Comparison of ENCODE assay signal across 8 mouse cellular contexts in genomic region chr7:99332774-99333480, GRCm38 (mm10). TPM values are rescaled to one million over a fixed set of nuclear protein-coding genes. Genes with fewer than 3 reads are reported as not detected.
DNase-seq lines count a peak whose midpoint lies in the region; ATAC-seq and TF ChIP-seq lines count a peak whose summit lies in the region.

No protein-coding gene starts in this region.

- ATAC-seq in intestine, embryonic 14.5 days (replicated peaks; ENCODE audit: low FRiP score, low TSS enrichment, low read depth), result peak; percentile 75
- ATAC-seq in midbrain, embryonic 13.5 days, result peak; percentile 69
- no peak for ATAC-seq in activated CD4-positive, CD25-positive, alpha-beta regulatory T cell, adult 4 months

- TF ChIP-seq CTCF in cortical plate, adult 2 months (IDR thresholded peaks at IDR 0.05; ENCODE audit: extremely low read depth, insufficient read depth, low read length), result peak; percentile 84
- peak; percentile 57; the same call in 1 of the 2 replicates for TF ChIP-seq CTCF in spleen, adult 2 months (IDR thresholded peaks at IDR 0.05; ENCODE audit: extremely low read depth, insufficient read depth, insufficient read length, insufficient replicate concordance)

- H3K4me2 ChIP-seq in intestine, embryonic 14.5 days (ENCODE audit: low read length), result no peak overlapping the region
- no peak overlapping the region for H3K4me2 ChIP-seq in midbrain, embryonic 13.5 days (replicated peaks)

- peak; percentile 90 to 91 for DNase-seq in adrenal gland, adult 18-20 months (ENCODE audit: low spot score in 2 of 2)
- DNase-seq in gastrocnemius, postnatal 25 days, result peak; percentile 61
- peak; percentile 96 for DNase-seq in intestine, embryonic 14.5 days (ENCODE audit: low spot score)
- DNase-seq in left cerebral cortex, adult 8-10 months (ENCODE audit: low spot score in 2 of 2), result peak; percentile 40 to 61
- DNase-seq in spleen, adult 2 months (ENCODE audit: low read depth in 1 of 2, low spot score in 2 of 2), result peak in 1 of 2 experiments; percentile 43

- no peaks in the 10 kb centered on the region for H3K9me3 ChIP-seq in intestine, embryonic 14.5 days (ENCODE audit: control insufficient read depth, low read length)
- no peaks in the 10 kb centered on the region for H3K9me3 ChIP-seq in midbrain, embryonic 13.5 days

- no peak for TF ChIP-seq POLR2A in cortical plate, adult 2 months (IDR thresholded peaks at IDR 0.05; ENCODE audit: extremely low read depth, insufficient read depth, low read length)
- TF ChIP-seq POLR2A in spleen, adult 2 months (IDR thresholded peaks at IDR 0.05; ENCODE audit: low read depth, low read length), result no peak

- no peaks in the 10 kb centered on the region for H3K27me3 ChIP-seq in intestine, embryonic 14.5 days (replicated peaks; ENCODE audit: control insufficient read depth, insufficient read depth, low read length)
- no peaks in the 10 kb centered on the region for H3K27me3 ChIP-seq in midbrain, embryonic 13.5 days
- no peaks in the 10 kb centered on the region for H3K27me3 ChIP-seq in spleen, adult 2 months (ENCODE audit: control insufficient read depth, insufficient read depth, low read length)

- H3K4me3 ChIP-seq in cortical plate, adult 2 months (ENCODE audit: insufficient read depth, low read length), result no peak overlapping the region
- H3K4me3 ChIP-seq in intestine, embryonic 14.5 days (ENCODE audit: low read depth, low read length), result no peak overlapping the region
- H3K4me3 ChIP-seq in midbrain, embryonic 13.5 days (replicated peaks), result no peak overlapping the region
- H3K4me3 ChIP-seq in spleen, adult 2 months (ENCODE audit: extremely low read depth, insufficient read depth, insufficient read length), result no peak overlapping the region

- H3K36me3 ChIP-seq in intestine, embryonic 14.5 days (ENCODE audit: control insufficient read depth, insufficient read depth, low read length), result no peaks in the 10 kb centered on the region
- H3K36me3 ChIP-seq in midbrain, embryonic 13.5 days, result peaks cover 47% of the 10 kb centered on the region
- H3K36me3 ChIP-seq in spleen, adult 2 months (ENCODE audit: control insufficient read depth, insufficient read depth, low read length), result no peaks in the 10 kb centered on the region

- WGBS in intestine, embryonic 14.5 days, result 44% methylated on average over 12 of the region's 12 CpGs
- WGBS in midbrain, embryonic 13.5 days, result 50% methylated on average over 12 of the region's 12 CpGs
- WGBS in spleen, adult 2 months, result 52% methylated on average over 12 of the region's 12 CpGs

- H3K27ac ChIP-seq in cortical plate, adult 2 months (ENCODE audit: insufficient read depth, low read length), result no peak overlapping the region
- H3K27ac ChIP-seq in intestine, embryonic 14.5 days (ENCODE audit: low read depth), result no peak overlapping the region
- H3K27ac ChIP-seq in midbrain, embryonic 13.5 days, result peak overlapping the region; percentile 14; the same call in 1 of the 2 replicates
- H3K27ac ChIP-seq in spleen, adult 2 months (ENCODE audit: insufficient read depth, low read length), result no peak overlapping the region

- no peak overlapping the region for H3K9ac ChIP-seq in intestine, embryonic 14.5 days (ENCODE audit: low read length)
- peak overlapping the region; percentile 39; the same call in 1 of the 2 replicates for H3K9ac ChIP-seq in midbrain, embryonic 13.5 days (replicated peaks)

- no peaks in the 10 kb centered on the region for H3K4me1 ChIP-seq in cortical plate, adult 2 months (ENCODE audit: control insufficient read depth, insufficient read depth, low read length)
- H3K4me1 ChIP-seq in intestine, embryonic 14.5 days (replicated peaks; ENCODE audit: control insufficient read depth, insufficient read depth, low read length), result no peaks in the 10 kb centered on the region
- peaks cover 27% of the 10 kb centered on the region for H3K4me1 ChIP-seq in midbrain, embryonic 13.5 days (replicated peaks)
- H3K4me1 ChIP-seq in spleen, adult 2 months (ENCODE audit: control insufficient read depth, insufficient read depth, insufficient read length), result no peaks in the 10 kb centered on the region

RNA-seq across cellular contexts. Expression of gene Serpinh1, which starts 20.1 kb away (rescaled TPM):
- total RNA-seq in adrenal gland, adult 18-20 months (2021), result 100 to 1,000 TPM; 244 to 442 TPM
- polyA plus RNA-seq in cortical plate, adult 2 months (2012; rRNA removed), result 18.0 and 23.7 TPM in 2 replicates
- total RNA-seq in gastrocnemius, postnatal 25 days (2021), result 100 to 1,000 TPM; 123 to 166 TPM
- 417 and 502 TPM in 2 replicates for polyA plus RNA-seq in intestine, embryonic 14.5 days (2014; fragmentation: Nextera tagmentation; extraction: Ambion mirVana)
- total RNA-seq in left cerebral cortex, adult 8-10 months (2022), result 10 to 100 TPM; 14.7 to 18.3 (median 16.6) TPM
- polyA plus RNA-seq in midbrain, embryonic 13.5 days (2015; fragmentation: Nextera tagmentation; extraction: Ambion mirVana), result 244 and 284 TPM in 2 replicates
- 69.3 and 84.2 TPM in 2 replicates for polyA plus RNA-seq in spleen, adult 2 months (2012; rRNA removed)
- polyA plus RNA-seq in activated CD4-positive, CD25-positive, alpha-beta regulatory T cell, adult 4 months (2017; shearing (Covaris generic)), result not detected

RNA-seq across cellular contexts. Expression of gene Gdpd5, which starts 48.3 kb away (rescaled TPM):
- total RNA-seq in adrenal gland, adult 18-20 months (2021), result 1 to 10 TPM; 5.4 to 7.5 TPM
- polyA plus RNA-seq in cortical plate, adult 2 months (2012; rRNA removed), result 31.0 and 33.8 TPM in 2 replicates
- 1 to 10 TPM; 2.6 to 3.0 TPM for total RNA-seq in gastrocnemius, postnatal 25 days (2021)
- polyA plus RNA-seq in intestine, embryonic 14.5 days (2014; fragmentation: Nextera tagmentation; extraction: Ambion mirVana), result 18.6 and 23.4 TPM in 2 replicates
- total RNA-seq in left cerebral cortex, adult 8-10 months (2022), result 10 to 100 TPM; 38.3 to 48.7 (median 40.9) TPM
- polyA plus RNA-seq in midbrain, embryonic 13.5 days (2015; fragmentation: Nextera tagmentation; extraction: Ambion mirVana), result 42.5 and 46.4 TPM in 2 replicates
- polyA plus RNA-seq in spleen, adult 2 months (2012; rRNA removed), result 12.0 and 14.8 TPM in 2 replicates
- polyA plus RNA-seq in activated CD4-positive, CD25-positive, alpha-beta regulatory T cell, adult 4 months (2017; shearing (Covaris generic)), result 10 to 100 TPM in 1 of 2 experiments, 1 to 10 TPM in 1; 9.7 to 14.7 TPM

Comparison
In these comparisons a context has a peak if more than half of its experiments do, and no peak if none do; other contexts are left out.
1. RNA of gene Serpinh1, which starts 20.1 kb away (polyA plus RNA-seq): 417 to 502 TPM in intestine, embryonic 14.5 days, 244 to 284 TPM in midbrain, embryonic 13.5 days, 69.3 to 84.2 TPM in spleen, adult 2 months and 18.0 to 23.7 TPM in cortical plate, adult 2 months; not detected in activated CD4-positive, CD25-positive, alpha-beta regulatory T cell, adult 4 months; every median in the first group is over 10 times any median in the second.